32 mouse cellular contexts compared by ENCODE assay signal in genomic region chr14:72986044-72986443, GRCm38 (mm10).
"Had no signal": no experiment of that assay in that cellular context is flagged by ENCODE, and none has a peak within 500 bp of the region (broad histone marks: within the 10 kb centered on the region; RNA-seq: fewer than 3 reads in every experiment).

No protein-coding gene starts in this region.

- DNase-seq: left cerebral cortex, postnatal 4 days; liver; liver, embryonic 13.5 days; liver, postnatal 0 days; lung, adult 18-20 months; lung, adult 2 months; lung, embryonic 14.5 days; lung, postnatal 10 days; lung, postnatal 14 days; lung, postnatal 36 days; lung, postnatal 4 days; midbrain, embryonic 14.5 days had no signal

- H3K4me1 ChIP-seq: limb, embryonic 10.5 days; limb, embryonic 12.5 days; limb, embryonic 13.5 days; liver, embryonic 12.5 days had no signal

- ATAC-seq: liver, embryonic 12.5 days; liver, postnatal 0 days; lung, postnatal 0 days; midbrain, embryonic 13.5 days; midbrain, embryonic 15.5 days; midbrain, embryonic 16.5 days had no signal

- H3K9me3 ChIP-seq: limb, embryonic 10.5 days; limb, embryonic 12.5 days; limb, embryonic 13.5 days; limb, embryonic 15.5 days; liver, embryonic 12.5 days; liver, embryonic 13.5 days; liver, embryonic 15.5 days; lung, embryonic 15.5 days; megakaryocyte, embryonic 14.5 days; midbrain, embryonic 10.5 days; midbrain, embryonic 12.5 days; midbrain, embryonic 13.5 days; midbrain, embryonic 15.5 days; neural tube, embryonic 12.5 days had no signal

- H3K27me3 ChIP-seq: limb, embryonic 12.5 days; limb, embryonic 13.5 days; limb, embryonic 15.5 days; liver, embryonic 12.5 days; liver, embryonic 13.5 days; liver, embryonic 15.5 days; lung, embryonic 15.5 days; midbrain, embryonic 12.5 days; midbrain, embryonic 13.5 days; midbrain, embryonic 15.5 days; neural tube, embryonic 12.5 days had no signal

- H3K9ac ChIP-seq: limb, embryonic 12.5 days; limb, embryonic 13.5 days; limb, embryonic 15.5 days; liver, embryonic 12.5 days; liver, embryonic 13.5 days; liver, embryonic 14.5 days; liver, embryonic 15.5 days; liver, postnatal 0 days; lung, embryonic 14.5 days; lung, embryonic 15.5 days; midbrain, embryonic 12.5 days; midbrain, embryonic 13.5 days; midbrain, embryonic 15.5 days; neural tube, embryonic 12.5 days had no signal

- H3K36me3 ChIP-seq: limb, embryonic 10.5 days; limb, embryonic 12.5 days; limb, embryonic 13.5 days; limb, embryonic 15.5 days; liver, embryonic 12.5 days; liver, embryonic 13.5 days; liver, embryonic 15.5 days; lung, embryonic 15.5 days; midbrain, embryonic 10.5 days; midbrain, embryonic 12.5 days; midbrain, embryonic 13.5 days; midbrain, embryonic 15.5 days; neural tube, embryonic 12.5 days had no signal

- H3K4me3 ChIP-seq: limb, embryonic 10.5 days; limb, embryonic 12.5 days; limb, embryonic 13.5 days; limb, embryonic 15.5 days; liver, embryonic 12.5 days; liver, embryonic 13.5 days; liver, embryonic 15.5 days; lung, embryonic 15.5 days; megakaryocyte, embryonic 14.5 days; midbrain, embryonic 10.5 days; midbrain, embryonic 12.5 days; midbrain, embryonic 13.5 days; midbrain, embryonic 15.5 days; myocyte; neural tube, embryonic 12.5 days had no signal

- H3K4me2 ChIP-seq: limb, embryonic 12.5 days; limb, embryonic 13.5 days; limb, embryonic 15.5 days; liver, embryonic 11.5 days; liver, embryonic 12.5 days; liver, embryonic 13.5 days; liver, embryonic 15.5 days; lung, embryonic 14.5 days; lung, embryonic 15.5 days; midbrain, embryonic 11.5 days; midbrain, embryonic 12.5 days; midbrain, embryonic 13.5 days; midbrain, embryonic 15.5 days; neural tube, embryonic 12.5 days had no signal

- H3K27ac ChIP-seq: limb, embryonic 10.5 days; limb, embryonic 12.5 days; limb, embryonic 13.5 days; limb, embryonic 15.5 days; liver, embryonic 12.5 days; liver, embryonic 13.5 days; liver, embryonic 14.5 days; liver, embryonic 15.5 days; lung, embryonic 15.5 days; macrophage; midbrain, embryonic 10.5 days; midbrain, embryonic 12.5 days; midbrain, embryonic 13.5 days; midbrain, embryonic 15.5 days; neural tube, embryonic 12.5 days had no signal
